Mouse (Mus musculus): ENCODE data around the gene Nap1l5.
A peak's percentile ranks its signal among the peaks of the same experiment; 100 is the strongest.

Nap1l5 gene

DNA sequence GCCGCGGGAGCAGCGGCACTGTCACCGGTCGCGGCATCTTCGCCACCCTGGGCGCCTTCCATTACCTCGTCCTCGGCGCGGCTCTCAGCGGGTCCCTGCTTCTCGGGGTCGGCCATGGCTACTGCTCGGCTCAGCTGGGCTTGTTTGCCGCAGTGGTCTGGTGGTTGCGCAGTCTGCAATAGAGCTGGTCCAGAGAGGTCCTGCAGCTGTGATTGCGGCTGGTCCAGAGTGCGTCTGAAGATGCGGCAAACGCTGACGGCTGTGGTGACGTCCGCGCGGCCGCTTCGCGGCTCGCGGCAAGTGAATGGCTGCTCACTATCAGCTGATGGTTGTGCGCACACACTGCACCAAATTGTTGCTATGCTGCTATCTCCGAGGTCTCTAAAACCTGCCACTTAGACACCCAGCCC is at the start of gene Nap1l5:
Gene Nap1l5 (minus strand): TSS at position 225 of the 410 bp plus-strand sequence.
- DNase-seq (ENCODE audit: low spot score) = no peak

DNA sequence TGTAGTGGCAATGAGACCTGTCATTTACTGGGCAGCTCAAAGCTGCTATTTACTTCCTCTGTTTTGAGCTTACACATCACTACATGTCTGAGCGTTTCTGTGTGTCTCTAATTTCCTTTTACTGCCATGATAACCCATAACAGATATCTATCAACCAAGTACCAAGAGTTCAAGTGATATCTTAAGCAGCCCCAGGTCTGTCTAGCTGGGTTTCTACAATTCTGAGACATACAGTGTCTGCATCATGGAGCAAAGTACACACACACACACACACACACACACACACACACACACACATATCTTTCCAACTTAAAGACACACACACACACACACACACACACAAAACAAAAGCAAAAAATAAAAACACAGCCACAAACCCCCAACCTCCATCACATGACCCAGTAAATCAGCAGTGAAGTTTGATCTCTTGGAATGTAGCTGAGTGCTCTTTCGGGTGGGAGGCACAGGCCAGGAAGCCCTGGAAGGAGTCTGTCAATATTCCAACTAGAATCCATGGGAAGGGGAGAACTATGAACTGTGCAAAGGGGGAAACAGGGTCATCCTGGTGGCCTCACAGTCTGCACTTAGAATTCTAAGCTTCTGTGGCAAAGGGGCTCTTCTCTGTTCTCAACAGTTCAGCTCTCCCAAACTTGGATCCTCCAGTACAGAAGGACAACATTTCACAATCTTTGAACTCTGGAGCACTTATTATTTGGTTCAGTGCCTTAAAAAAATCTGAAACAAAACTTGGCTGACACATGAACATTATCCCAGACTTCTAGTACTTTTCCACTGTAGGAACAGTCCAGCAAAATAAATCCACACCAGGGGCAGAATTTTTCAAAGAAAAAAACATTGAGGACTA is 44.5 kb upstream of the Nap1l5 start:
- DNase-seq (ENCODE audit: low spot score) = peak; percentile 97

DNA sequence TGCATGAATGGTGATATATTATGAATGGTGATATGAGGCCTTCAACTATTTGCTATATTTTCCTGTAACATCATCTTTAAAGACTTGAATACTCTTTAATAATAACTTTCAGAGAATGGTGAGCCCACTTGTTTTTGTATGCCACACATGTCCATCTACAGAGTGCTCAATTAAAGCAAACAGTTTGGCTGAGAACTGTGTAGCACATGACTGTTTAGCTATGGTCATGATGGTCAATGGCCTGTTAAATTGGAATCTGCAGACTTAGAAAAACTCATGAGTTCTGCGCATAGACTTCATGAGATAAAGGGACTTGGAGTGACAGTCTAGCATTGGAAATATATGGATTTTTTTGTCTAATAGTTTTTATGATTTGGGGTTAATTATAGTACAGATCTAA is 43.5 kb upstream of the Nap1l5 start:
- DNase-seq (ENCODE audit: low spot score) = no peak

DNA sequence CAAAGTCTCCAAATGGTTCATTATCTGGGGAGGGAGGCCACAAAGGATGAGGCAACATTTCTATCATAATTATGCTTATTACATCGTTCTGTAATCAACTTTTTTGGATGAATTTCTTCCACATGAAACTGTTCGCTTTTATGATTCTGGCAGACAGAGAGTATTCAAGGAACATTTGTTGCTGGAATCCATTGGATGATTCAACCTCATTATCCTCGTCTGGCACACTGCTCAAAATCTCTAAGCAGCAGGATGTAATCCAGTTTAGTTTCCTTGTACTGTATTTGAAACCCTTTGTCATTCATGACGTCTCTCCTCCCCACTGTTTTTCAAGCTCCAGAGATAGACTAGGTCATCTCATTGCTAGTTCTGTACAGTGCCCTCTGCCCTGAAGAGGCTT is 40.0 kb upstream of the Nap1l5 start:
- DNase-seq (ENCODE audit: low spot score) = no peak

- no peak for DNase-seq (ENCODE audit: low spot score)
These were observed 39.4 kb upstream of the Nap1l5 start for GRCm38 (mm10) chr6:58946246-58946645.

DNA sequence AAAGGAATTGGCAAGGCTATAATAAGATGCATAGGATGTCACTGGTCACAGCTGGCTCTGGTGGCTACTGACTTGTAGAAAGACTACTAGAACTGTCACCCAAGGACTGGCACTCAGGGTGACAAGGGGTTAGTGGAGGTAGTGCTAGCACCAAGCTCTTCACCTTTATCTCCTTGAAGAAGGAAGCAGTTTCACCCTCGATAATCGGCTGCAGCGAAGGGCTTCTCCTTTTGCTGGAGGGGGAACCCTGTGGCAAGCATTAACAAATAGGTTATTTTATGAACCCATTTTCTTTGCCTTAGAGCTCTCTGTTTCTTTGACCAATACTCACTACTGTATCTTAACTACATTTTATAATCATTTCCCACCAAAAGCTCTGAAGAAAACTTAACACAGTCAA is 37.1 kb upstream of the Nap1l5 start:
- DNase-seq (ENCODE audit: low spot score) = no peak

GRCm38 (mm10) chr6:58942276-58942675 is 35.4 kb upstream of the Nap1l5 start:
- no peak for DNase-seq (ENCODE audit: low spot score)

DNA sequence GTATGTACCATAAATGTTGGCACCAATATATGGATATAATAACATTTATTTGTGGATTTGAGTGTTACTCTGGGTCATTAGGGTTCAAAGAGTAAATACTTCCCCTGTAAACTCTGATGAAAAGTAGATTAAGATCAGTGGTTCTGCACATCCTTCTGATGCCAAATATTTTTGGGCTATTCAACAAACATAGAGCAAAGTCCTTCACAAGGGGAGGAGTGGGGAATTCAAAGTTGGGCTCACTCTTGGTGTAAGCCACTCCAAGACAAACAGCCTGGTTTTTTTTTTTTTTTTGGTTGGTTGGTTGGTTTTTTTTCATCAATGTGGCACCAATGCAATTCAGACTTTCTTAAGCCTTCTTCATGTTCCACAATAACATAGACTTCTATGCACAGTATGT is 30.9 kb upstream of the Nap1l5 start:
- no peak for DNase-seq (ENCODE audit: low spot score)

DNA sequence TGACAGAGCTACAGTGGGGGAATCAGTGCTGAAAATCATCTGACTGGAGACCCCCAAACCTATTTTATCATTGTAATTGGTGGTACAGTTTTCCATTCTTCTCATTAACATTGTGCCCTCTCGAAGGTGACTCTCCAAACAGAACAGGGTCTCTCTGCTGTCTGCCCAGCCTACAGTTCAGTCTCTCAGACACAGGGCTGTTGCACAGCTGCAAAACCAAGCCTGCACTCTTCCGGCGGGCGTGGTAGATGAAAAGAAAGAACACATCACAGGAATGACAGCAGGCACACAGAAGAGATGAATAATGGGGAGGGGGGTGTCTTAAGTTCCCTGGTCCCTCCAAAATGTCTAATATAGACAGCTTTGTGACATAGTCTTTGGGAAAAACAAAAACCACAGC is 27.3 kb upstream of the Nap1l5 start:
- no peak for DNase-seq (ENCODE audit: low spot score)

DNA sequence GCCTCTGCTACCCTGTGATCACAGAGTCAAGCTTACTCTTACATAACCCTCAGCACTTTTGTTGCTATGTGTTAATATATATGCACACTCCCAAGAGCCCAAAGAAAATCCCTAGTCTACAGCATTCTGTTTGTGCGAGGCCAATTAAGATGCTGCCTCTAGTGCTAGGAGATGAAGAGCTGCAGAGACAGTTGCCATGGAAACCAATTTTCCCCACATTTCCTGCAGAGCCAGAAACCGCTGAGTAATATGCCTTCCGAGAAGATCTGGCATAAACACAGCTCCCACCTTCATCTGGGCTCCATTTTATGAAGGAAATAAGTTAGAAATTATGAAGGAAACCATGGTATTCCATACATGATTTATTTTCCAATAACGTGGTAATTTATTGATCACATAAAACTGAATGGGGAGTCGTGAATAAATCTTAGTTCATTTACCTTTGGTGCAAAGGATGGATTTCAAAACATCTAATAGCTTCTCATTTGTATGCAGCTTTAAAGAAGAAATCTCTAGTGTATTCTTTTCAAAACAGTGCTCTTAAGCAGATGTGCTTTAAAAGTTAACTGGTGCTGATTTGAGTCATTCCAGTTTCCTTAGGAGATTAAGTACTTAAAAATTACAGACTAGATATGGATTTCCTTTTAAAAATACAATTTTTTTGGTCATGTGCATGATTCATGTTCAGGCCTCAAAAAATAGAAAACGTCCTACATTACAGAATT is 26.5 kb upstream of the Nap1l5 start:
- no peak for DNase-seq (ENCODE audit: low spot score)

GRCm38 (mm10) chr6:58932515-58933188 is 25.8 kb upstream of the Nap1l5 start:
- peak; percentile 64 for DNase-seq (ENCODE audit: low spot score)

- DNase-seq (ENCODE audit: low spot score) = peak; percentile 91
These were observed 24.3 kb upstream of the Nap1l5 start for GRCm38 (mm10) chr6:58931149-58931548.

- peak; percentile 81 for DNase-seq (ENCODE audit: low spot score)
These were observed 23.1 kb upstream of the Nap1l5 start for GRCm38 (mm10) chr6:58929911-58930431.

DNA sequence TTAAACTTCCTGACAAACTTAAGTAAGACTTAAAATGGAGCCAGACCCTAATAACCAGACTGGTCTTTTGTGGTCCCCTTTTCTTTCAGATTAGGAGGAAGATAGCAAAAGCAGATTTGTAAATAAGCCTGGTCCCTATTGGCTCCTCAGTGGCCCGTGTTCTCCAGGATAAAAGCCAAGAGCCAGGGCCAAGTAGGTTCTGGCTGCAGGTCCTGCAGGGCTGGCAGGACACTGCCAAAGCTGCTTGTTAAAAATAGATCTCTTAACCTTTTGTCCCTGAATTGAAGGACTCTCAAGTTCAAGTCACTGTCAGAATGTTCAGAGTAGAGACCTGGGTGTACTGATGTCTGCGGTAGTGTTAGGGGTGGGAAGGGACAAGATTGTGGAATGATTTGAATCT is 21.0 kb upstream of the Nap1l5 start:
- DNase-seq (ENCODE audit: low spot score) = peak; percentile 91

- peak; percentile 66 for DNase-seq (ENCODE audit: low spot score)
These were observed 15.6 kb upstream of the Nap1l5 start for GRCm38 (mm10) chr6:58922511-58922910.

DNA sequence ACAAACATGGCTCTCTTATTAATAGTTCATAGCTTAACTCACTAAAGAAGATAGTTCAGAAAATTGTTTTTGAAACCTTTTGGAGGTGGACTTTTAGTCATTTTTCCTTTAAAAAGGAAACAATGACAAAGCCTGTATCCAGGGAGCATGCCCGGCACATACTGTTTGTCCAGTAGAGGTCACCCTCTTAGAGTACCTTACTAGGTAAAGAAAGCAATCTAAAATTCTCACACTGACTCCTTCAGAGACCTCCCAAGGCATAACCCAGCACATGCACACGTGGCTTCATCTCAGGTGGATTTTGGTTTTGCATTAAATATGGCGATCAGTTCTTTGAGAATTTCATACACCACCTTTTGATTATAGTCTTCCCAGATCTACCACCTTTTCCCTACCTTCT is 14.7 kb upstream of the Nap1l5 start:
- peak; percentile 61 for DNase-seq (ENCODE audit: low spot score)

- no peak for DNase-seq (ENCODE audit: low spot score)
These were observed 13.9 kb upstream of the Nap1l5 start for GRCm38 (mm10) chr6:58920735-58921134.

GRCm38 (mm10) chr6:58916498-58916897 is 9.6 kb upstream of the Nap1l5 start:
- no peak for DNase-seq (ENCODE audit: low spot score)

DNA sequence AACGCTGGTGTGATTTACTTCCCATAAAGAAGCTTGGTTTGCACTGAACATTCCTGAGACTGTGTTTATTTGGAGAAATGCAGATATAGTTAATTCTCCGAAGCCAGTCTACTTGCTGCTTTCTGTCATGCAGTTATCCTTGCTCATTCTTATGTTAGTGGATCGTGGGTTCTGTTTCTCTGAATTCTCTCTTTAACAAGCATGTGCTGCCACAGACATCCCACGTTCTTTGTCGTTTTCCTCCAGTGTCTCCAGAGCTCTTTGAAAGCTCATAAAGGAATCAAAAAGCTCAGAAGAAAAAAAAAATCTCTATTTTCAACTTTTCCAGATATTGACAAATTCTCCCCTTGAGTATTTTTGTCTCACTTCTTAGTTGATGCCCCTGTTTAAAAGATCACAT is 7.1 kb upstream of the Nap1l5 start:
- no peak for DNase-seq (ENCODE audit: low spot score)

DNA sequence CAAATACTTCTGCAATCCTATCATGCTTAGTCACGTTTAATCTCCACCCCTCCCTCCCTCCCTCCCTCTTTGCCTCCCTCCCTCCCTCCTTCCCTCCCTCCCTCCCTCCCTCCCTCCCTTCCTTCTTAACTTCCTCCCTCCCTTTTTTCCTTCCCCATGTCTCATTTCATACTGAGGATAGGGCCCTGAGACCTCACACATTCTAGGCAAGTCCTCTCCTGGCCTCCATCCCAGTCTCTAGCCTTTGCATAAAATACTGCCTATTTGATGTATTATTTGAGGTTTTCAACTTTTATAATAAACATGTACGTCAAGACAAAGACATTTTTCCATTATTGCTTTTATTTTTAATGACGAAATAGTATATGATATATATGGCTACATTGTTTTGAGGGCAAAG is 6.7 kb upstream of the Nap1l5 start:
- no peak for DNase-seq (ENCODE audit: low spot score)

DNA sequence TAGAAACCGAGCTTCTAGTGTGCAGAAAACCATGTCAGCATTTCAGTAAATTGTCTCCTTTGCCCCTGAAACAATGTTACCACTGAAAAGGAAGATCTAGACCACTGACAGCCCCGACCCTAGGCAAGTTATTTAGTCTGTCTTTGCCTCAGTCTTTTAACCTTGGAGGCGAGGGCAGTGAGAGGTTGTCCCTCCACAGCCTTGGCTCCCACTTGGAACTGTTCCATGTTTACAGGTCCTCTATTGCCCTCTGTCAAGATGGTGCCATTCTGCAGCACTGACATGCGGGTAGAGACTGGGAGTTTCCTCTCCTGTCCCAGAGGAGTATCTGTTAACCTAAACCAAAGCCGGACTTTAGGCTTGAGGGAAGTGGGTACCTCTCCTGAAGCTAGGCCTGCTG is 6.0 kb upstream of the Nap1l5 start:
- peak; percentile 15 for DNase-seq (ENCODE audit: low spot score)

GRCm38 (mm10) chr6:58907791-58908190 is 915 bp upstream of the Nap1l5 start:
- DNase-seq (ENCODE audit: low spot score) = no peak

DNA sequence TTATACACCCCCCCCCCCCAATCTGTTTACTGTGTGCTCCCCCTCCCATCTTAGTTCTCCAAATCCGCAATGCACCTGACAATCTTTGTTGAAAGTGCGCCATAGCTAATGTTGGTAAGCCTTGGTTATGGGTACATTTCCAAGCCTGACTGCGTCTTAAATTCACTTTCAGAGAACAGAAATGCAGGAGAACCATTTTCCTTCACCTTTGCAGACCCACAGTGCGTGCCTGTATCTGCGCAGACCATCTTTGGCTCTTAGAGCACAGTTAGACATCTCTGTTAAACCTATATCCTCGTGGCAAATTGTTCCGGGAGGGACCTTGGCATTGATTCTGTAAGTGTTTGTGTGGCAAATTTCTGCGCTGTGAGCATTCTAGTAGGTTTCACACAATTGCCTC is 460 bp upstream of the Nap1l5 start:
- no peak for DNase-seq (ENCODE audit: low spot score)
